Mouse (Mus musculus) forebrain, postnatal 0 days (tissue): ENCODE measurements around the gene Slc22a12. TPM values are rescaled to one million over a fixed set of nuclear protein-coding genes. Genes with fewer than 3 reads are reported as not detected.

Experiments used
- ATAC-seq: fragments of 200-750 bp; cut with Nextera tagmentation; 2 replicates; pipeline ENCODE4 v1.8.0; 2017; ENCODE audit warnings: mild to moderate bottlenecking, moderate library complexity
- DNase-seq: peaks from one replicate; pipeline ENCODE4 v3.0.0-alpha.2; 2015
- H3K27ac ChIP-seq: fragments of 300-500 bp; sonication (generic); 2 replicates; pipeline ENCODE4 v1.5.1; 2014; ENCODE audit warnings: low read depth, mild to moderate bottlenecking, antibody characterized with exemption, low read length, moderate library complexity, mixed read lengths
- H3K27me3 ChIP-seq: fragments of 300-500 bp; sonication (generic); 2 replicates; pipeline ENCODE4 v1.6.1; 2014; ENCODE audit warnings: mild to moderate bottlenecking, low read length, mixed read lengths; ENCODE audit not compliant: insufficient read depth
- H3K36me3 ChIP-seq: fragments of 300-500 bp; sonication (generic); 2 replicates; pipeline ENCODE4 v1.6.1; 2014; ENCODE audit warnings: mild to moderate bottlenecking, moderate library complexity; ENCODE audit not compliant: insufficient read depth
- H3K4me1 ChIP-seq: fragments of 300-500 bp; sonication (generic); 2 replicates; pipeline ENCODE4 v1.6.1; 2014; ENCODE audit warnings: antibody characterized with exemption; ENCODE audit not compliant: insufficient read depth
- H3K4me2 ChIP-seq: fragments of 300-500 bp; sonication (generic); 2 replicates; pipeline ENCODE4 v1.6.1; 2014; ENCODE audit warnings: low read depth, mild to moderate bottlenecking, moderate library complexity
- H3K4me3 ChIP-seq: fragments of 300-500 bp; sonication (generic); 2 replicates; pipeline ENCODE4 v1.5.1; 2014; ENCODE audit warnings: low read depth, low read length, mixed read lengths
- H3K9ac ChIP-seq: fragments of 300-500 bp; sonication (generic); 2 replicates; pipeline ENCODE4 v1.6.1; 2014; ENCODE audit warnings: mild to moderate bottlenecking
- H3K9me3 ChIP-seq: fragments of 300-500 bp; sonication (generic); 2 replicates; pipeline ENCODE4 v1.6.1; 2016; ENCODE audit warnings: low read length
- CTCF ChIP-seq: sonication (generic); IDR thresholded peaks from 2 replicates; pipeline ENCODE4 v1.5.1; 2016; ENCODE audit warnings: antibody characterized with exemption, control low read depth, low read depth
- WGBS: fragments of 180-500 bp; shearing (Covaris S2); extraction: QIAGEN DNeasy Blood & Tissue Kit; methylation state at CpG from one replicate; pipeline ENCODE4 v1.1.7; 2014; 5-methylcytosine and 5-hydroxymethylcytosine counted together
- polyA plus RNA-seq: library from polyadenylated mRNA; unstranded; fragments of >200 nt; fragmentation: Nextera tagmentation; extraction: Ambion mirVana; gene quantifications from 2 replicates; pipeline ENCODE4 v1.2.1, GENCODE M21; 2015
- total RNA-seq: library from RNA; depleted of rRNA; stranded (reverse); fragments of >200 nt; gene quantifications from 2 replicates; pipeline ENCODE4 v1.2.3, GENCODE M21; 2014

Gene Slc22a12
- total and polyA plus RNA-seq, 2 experiments from 2014 or later: 0.40 TPM; not detected in 1

DNA sequence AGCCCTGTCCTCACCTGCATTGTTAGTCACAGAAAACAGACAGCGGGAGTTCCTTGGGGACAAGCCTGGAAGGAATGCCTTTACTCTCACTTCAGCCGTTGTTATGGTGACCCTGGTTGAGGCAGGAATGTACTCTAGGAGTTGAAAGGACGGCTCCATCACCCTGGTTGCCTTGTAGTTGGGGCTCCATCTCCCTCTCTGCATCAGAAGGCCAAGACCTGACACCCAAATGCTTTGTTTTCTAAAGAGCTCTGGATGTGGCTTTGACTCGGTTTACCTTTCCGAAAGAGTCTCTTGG lies 8.8 kb downstream of the Slc22a12 start:
- ATAC-seq: no peak
- H3K4me2 ChIP-seq: no peak overlapping the region
- DNase-seq: no peak
- H3K27me3 ChIP-seq: no peaks in the 10 kb centered on the region
- no peaks in the 10 kb centered on the region for H3K36me3 ChIP-seq
- no peak overlapping the region for H3K4me3 ChIP-seq
- TF ChIP-seq CTCF: no peak
- no peaks in the 10 kb centered on the region for H3K9me3 ChIP-seq
- no peak overlapping the region for H3K9ac ChIP-seq
- 0 out of 2 replicates have a peak, but pooled peaks cover 8% of the 10 kb centered on the region for H3K4me1 ChIP-seq
- 45% methylated on average over 5 of the region's 5 CpGs for WGBS
- H3K27ac ChIP-seq: 0 out of 2 replicates have a peak overlapping the region, but pooled peaks have one; percentile 89

- ATAC-seq (no peak), DNase-seq (no peak)
- no peaks in the 10 kb centered on the region for H3K27me3 ChIP-seq
- H3K27ac ChIP-seq: peak overlapping the region; percentile 89; the same call in 1 of the 2 replicates
- peak overlapping the region; percentile 60; the same call in 1 of the 2 replicates for H3K4me2 ChIP-seq
- H3K4me3 ChIP-seq: no peak overlapping the region
- H3K9me3 ChIP-seq: no peaks in the 10 kb centered on the region
- 62% methylated on average over 11 of the region's 11 CpGs for WGBS
- 0 out of 2 replicates have a peak, but pooled peaks cover 8% of the 10 kb centered on the region for H3K4me1 ChIP-seq
- H3K36me3 ChIP-seq: 0 out of 2 replicates have a peak, but pooled peaks cover 3% of the 10 kb centered on the region
- H3K9ac ChIP-seq: no peak overlapping the region
- TF ChIP-seq CTCF: no peak
Measured at GRCm38 (mm10) chr19:6533290-6534117, 9.3 kb downstream of the Slc22a12 start.

DNA sequence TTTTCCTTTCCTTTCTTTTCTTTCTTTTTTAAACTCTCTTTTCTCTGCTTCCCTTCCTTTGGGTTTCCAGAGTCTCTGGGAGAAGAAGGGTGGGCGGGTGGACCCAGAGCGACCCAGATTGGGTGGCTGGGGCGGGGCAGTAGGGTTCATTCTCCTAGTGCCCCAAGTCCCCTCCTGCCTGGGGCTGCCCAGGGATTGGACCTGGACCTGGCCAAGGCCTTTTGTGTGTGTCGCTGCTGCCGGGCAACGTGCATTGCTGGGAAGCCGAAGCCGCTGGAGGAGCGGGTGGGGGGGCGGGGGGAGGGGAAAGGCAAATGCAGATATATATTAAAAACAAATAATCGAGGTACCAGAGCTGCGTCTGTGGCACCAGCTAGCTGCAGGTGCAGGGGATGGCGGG lies 10.2 kb downstream of the Slc22a12 start:
- H3K27ac ChIP-seq: peak overlapping the region; percentile 89
- H3K9ac ChIP-seq: peak overlapping the region; percentile 65
- TF ChIP-seq CTCF: no peak
- H3K4me3 ChIP-seq: peak overlapping the region; percentile 41
- no peaks in the 10 kb centered on the region for H3K9me3 ChIP-seq
- no peaks in the 10 kb centered on the region for H3K27me3 ChIP-seq
- 8% methylated on average over 13 of the region's 13 CpGs for WGBS
- peak; percentile 26 for ATAC-seq
- H3K4me1 ChIP-seq: peaks cover 8% of the 10 kb centered on the region; the same call in 1 of the 2 replicates
- peak overlapping the region; percentile 60 for H3K4me2 ChIP-seq
- peaks cover 7% of the 10 kb centered on the region; the same call in 1 of the 2 replicates for H3K36me3 ChIP-seq
- DNase-seq: no peak

DNA sequence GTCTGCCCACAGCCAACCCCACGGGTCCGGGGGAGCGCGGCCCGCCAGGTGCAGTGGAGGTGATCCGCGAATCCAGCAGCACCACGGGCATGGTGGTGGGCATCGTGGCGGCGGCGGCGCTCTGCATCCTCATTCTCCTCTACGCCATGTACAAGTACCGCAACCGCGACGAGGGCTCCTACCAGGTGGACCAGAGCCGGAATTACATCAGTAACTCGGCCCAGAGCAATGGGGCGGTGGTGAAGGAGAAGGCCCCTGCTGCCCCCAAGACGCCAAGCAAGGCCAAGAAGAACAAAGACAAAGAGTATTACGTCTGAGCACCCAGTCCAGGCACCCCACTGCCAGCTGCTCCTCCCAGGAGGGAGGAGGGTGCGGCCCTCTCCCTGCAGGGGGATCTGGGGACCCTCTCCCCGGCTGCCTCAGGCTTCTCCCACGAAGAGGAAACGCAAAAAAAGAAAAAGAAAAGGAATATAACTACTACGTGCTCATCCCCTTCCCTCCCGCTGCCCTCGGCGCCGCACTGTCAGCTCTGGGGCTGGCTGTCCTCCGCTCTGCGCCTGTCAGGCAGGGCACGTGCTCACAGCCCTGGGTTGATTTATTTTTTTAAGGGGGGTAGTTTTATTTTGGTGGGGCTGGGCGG lies 10.9 kb downstream of the Slc22a12 start:
- Histone ChIP-seq H3K4me3 (peak overlapping the region; percentile 41), H3K27me3 (no peaks in the 10 kb centered on the region), H3K9ac (peak overlapping the region; percentile 65), H3K4me2 (peak overlapping the region; percentile 60), H3K9me3 (no peaks in the 10 kb centered on the region), H3K27ac (peak overlapping the region; percentile 89), H3K4me1 (peaks cover 8% of the 10 kb centered on the region; the same call in 1 of the 2 replicates), H3K36me3 (peaks cover 14% of the 10 kb centered on the region)
- 6% methylated on average over 36 of the region's 36 CpGs for WGBS
- TF ChIP-seq CTCF: 0 out of 2 replicates have a peak, but pooled peaks have one; percentile 4
- DNase-seq: peak; percentile 61
- peak; percentile 47; the same call in 1 of the 2 replicates for ATAC-seq

- Histone ChIP-seq H3K36me3 (peaks cover 22% of the 10 kb centered on the region), H3K4me1 (peaks cover 8% of the 10 kb centered on the region; the same call in 1 of the 2 replicates), H3K4me3 (peak overlapping the region; percentile 41), H3K27ac (peak overlapping the region; percentile 89), H3K9me3 (no peaks in the 10 kb centered on the region), H3K27me3 (no peaks in the 10 kb centered on the region), H3K4me2 (peak overlapping the region; percentile 60), H3K9ac (peak overlapping the region; percentile 65)
- DNase-seq: peak; percentile 69
- TF ChIP-seq CTCF: no peak
- peak; percentile 12; the same call in 1 of the 2 replicates for ATAC-seq
- WGBS: 1% methylated on average over 56 of the region's 56 CpGs
Measured at GRCm38 (mm10) chr19:6531011-6531631, 11.7 kb downstream of the Slc22a12 start.

DNA sequence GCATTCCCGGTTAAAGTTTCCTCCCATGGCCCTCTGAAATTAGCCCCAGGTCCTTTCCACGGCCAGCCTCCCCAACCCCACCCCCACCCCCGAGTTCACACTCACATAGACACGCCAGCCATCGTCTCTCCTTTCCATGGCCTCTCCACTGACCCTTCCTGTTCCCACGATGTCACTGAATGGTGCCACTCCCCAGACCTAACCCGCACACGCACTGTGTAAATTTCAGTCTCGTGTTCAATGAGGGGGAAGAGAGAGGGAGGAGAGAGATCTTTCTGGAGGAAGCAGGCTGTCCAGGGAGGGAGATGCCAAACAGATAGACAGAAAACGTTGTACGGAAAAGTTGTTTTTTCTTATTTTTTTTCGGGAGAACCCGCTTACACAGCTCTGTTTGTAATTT lies 12.5 kb downstream of the Slc22a12 start:
- TF ChIP-seq CTCF: no peak
- Histone ChIP-seq H3K36me3 (peaks cover 27% of the 10 kb centered on the region), H3K27me3 (no peaks in the 10 kb centered on the region), H3K4me2 (peak overlapping the region; percentile 39), H3K27ac (peak overlapping the region; percentile 54), H3K4me3 (no peak overlapping the region; the same call in 1 of the 2 replicates), H3K9ac (no peak overlapping the region), H3K9me3 (no peaks in the 10 kb centered on the region), H3K4me1 (peaks cover 8% of the 10 kb centered on the region; the same call in 1 of the 2 replicates)
- no peak for DNase-seq
- 22% methylated on average over 13 of the region's 13 CpGs for WGBS
- ATAC-seq: no peak
